Mouse (Mus musculus) T-helper 2 cell (primary cell): ENCODE measurements around the gene Snx11.
"Not testable (repeated sequence)": the region's sequence is repeated elsewhere in the genome, so short reads cannot be mapped to it uniquely, and the experiment has no call there.

Source experiments
- in situ Hi-C: fragments of 300-600 bp; cut with MboI, MseI; formaldehyde crosslinking; loops from one replicate; pipeline ENCODE4 v1.15.1; 2025; ENCODE audit warnings: high pct_unique_total_duplicates

The Snx11 gene

GRCm38 (mm10) chr11:96796081-96796480 lies 18.7 kb upstream of the Snx11 start:
- in situ Hi-C loops, result no loop called here

- in situ Hi-C loops, result no loop called here
These were observed 18.1 kb upstream of the Snx11 start for GRCm38 (mm10) chr11:96795491-96795890.

- in situ Hi-C loops, result no loop called here
These were observed 13.3 kb upstream of the Snx11 start for GRCm38 (mm10) chr11:96790681-96791080.

- in situ Hi-C loops, result no loop called here
These were observed 12.6 kb upstream of the Snx11 start for GRCm38 (mm10) chr11:96789990-96790389.

DNA sequence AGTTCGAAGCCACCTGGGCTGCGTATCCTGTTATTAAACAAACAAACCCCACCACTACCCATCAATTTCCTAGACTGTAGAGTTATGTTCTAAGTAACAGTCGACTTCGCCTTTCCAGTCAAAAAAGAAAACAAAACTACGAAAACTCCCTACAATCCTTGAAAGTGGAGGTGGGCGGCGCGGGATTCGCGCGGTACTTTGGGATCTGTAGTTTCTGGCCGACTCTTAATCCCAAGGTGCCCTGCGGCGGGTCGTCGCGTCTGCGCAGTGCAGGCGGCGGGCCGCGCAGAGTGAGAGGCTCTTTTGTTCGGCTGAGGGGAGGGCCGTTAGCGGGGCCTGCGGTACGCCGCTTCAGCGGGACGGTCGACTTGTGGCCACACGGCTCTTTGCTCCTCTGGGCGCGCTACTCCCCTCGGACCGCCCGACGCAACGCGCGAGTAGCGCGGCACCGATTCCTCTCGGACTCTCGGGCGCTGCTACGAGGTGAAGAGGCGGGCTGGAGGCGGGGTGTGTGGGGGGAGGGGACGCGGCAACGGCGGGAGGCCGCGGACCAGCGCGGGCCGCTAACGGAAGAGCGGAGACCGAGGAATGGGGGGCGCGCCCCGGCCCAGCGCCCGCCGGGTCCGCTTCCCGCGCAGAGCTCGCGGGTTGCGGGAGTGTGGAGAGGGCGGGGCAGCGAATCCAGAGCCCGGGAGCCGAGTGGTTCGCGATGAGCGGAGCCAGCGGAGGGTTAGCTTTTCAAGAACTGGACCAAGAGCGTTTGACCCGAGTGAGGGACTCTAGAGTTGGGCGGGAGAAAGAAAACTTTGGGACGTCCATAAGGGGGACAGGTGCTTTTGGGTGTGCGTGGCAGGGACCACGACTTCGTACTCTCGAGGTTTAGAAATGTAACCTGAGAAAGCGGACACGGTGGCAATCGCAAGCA lies 11.8 kb upstream of the Snx11 start, which contains the start of gene Cbx1:
Gene Cbx1 (plus strand): TSS at position 257 of the 925 bp plus-strand sequence.
- in situ Hi-C loops, result no loop called here

DNA sequence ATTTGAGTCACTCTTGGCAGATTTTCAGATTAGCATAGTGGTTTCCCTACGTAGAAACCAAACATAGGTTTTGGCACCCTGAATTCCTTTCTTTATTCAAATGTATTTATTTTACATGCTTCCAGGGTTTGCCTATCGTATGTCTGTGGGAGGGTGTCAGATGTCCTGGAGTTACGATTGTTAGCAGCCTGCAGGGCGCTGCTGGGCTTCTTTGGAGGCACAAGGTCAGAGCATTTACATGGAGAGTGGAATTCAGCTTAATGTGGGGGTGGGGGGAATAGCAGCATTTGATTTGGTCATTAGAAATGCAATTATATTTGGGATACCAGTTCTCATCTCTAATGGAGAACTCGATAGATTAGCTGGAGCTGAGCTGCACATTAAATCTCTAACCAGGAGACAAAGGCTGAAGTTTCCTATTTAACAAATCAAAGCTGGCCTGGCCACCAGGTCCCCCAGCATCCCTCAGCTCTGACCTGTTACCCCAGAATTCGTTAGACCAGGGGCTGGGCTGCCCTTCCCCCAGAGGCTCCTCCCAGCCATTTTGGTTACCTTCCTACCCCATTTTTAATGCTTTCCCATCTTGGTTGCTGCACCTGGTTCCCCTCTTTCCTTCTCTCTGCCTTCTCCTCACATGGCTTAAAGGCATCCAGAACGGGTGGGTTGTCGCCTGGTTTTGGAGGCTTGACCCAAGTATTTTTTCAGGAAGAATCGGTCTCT lies 9.5 kb upstream of the Snx11 start:
- in situ Hi-C loops, result no loop called here

DNA sequence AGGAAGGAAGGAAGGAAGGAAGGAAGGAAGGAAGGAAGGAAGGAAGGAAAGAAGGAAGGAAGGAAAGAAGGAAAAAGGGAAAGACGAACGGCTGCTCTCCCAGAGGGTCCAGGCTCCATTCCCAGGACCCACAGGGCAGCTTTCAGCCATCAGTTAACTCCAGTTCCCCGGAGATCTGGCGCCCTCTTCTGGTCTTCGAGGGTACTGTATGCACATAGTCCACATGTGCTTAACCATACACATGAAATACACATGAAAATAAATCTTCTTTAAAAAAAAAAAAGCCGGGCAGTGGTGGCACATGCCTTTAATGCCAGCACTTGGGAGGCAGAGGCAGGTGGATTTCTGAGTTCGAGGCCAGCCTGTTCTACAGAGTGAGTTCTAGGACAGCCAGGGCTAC lies 7.5 kb upstream of the Snx11 start:
- in situ Hi-C loops, result not testable (repeated sequence)

DNA sequence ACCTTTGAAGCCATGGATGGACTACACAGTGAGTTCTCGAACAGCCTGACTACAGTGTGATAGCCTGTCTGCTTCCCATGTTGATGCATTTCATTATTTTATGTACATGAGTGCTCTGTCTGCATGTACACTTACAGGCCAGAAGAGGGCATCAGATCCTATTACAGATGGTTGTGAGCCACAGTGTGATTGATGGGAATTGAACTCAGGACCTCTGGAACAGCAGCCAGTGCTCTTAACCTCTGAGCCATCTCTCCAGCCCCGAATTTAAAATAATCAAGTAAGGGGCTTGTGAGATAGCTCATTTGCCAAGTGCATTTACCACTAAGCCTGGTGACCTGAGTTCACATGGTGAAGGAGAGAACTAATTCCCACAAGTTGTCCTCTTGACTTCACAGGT lies 4.1 kb upstream of the Snx11 start:
- in situ Hi-C loops, result no loop called here

- in situ Hi-C loops, result no loop called here
These were observed 2.9 kb upstream of the Snx11 start for GRCm38 (mm10) chr11:96780306-96780705.

GRCm38 (mm10) chr11:96778061-96778627 lies 785 bp upstream of the Snx11 start:
- in situ Hi-C loops, result loop anchor here (5.0 kb wide), 1 partner anchor 84 kb away; no protein-coding TSS in a partner anchor

DNA sequence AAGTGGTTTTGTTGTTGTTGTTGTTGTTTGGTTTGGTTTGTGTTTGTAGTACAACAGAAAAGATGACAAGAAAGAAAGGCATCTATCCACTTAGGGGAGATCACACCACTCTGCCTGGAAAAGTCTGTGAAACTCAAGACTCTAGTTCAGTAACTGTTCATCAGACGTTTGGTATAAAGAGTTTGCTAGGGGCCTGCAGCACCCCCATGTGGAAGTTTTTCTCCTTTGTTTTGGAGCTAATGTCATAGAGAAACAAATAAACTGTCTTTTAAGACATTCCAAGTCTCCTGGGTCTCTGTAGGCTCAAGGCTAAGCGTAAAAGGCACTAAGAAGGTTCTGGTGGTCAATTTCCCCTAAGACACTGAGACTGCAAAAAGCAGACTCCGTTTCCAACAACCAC lies 1.3 kb downstream of the Snx11 start:
- in situ Hi-C loops, result loop anchor here (5.0 kb wide), 1 partner anchor 86 kb away; no protein-coding TSS in a partner anchor

DNA sequence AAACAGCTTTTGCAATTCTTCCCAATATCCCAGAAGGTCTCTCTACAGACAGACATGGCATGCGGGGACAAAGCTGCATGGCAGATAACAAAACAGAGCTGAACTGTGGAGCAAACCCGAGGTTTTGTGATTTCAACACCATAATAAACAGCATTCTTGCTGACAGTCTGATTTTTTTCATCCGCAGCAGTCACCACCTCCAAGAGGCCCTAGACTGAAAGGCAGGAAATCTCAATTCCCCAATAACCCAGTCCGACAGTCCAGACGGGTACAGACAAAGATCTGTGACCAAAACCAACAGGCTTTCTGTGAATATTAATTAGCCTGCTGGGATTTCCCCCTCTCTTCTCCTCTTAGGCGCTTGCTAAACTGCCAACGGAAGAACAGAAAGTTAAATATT lies 1.7 kb downstream of the Snx11 start:
- in situ Hi-C loops, result loop anchor here (5.0 kb wide), 1 partner anchor 87 kb away; no protein-coding TSS in a partner anchor

DNA sequence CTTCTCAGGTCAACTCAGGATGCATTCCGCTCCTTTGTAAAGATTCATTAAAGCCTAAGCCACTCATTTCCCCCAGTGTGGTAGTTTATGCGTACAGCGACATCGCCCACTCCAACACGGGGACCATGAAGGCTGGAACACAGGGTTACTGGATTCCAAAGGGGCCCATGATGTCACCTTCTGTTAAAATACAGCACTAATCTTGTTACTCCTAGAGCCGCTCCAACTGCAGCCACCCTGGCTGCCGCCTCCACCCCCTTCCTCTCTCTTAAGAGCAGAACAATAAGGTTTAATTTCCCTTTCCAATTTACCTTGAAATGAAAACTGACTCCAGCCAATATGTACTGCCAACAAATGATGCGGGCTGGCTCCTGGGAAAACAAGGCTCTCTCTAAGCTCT lies 2.3 kb downstream of the Snx11 start:
- in situ Hi-C loops, result loop anchor here (5.0 kb wide), 1 partner anchor 87 kb away; no protein-coding TSS in a partner anchor

DNA sequence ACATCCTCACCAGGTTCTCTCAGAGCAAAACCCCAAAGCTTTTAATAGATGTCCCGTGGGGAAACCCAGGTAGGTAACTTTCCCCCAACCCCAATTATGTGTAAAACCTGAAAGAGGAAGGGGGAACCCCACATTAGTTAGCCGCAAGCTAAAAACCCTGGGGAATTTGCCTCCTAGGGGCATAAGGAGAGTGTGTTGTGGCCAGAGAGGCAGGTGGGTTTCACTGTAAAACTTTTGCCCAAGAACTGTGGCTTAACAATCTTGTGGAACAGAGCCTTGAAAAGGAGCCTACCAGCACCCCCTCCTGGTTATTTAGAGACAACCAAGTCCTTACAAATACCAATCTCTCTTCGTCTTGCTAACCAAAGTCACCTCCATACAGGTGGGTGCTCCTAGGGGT lies 2.8 kb downstream of the Snx11 start:
- in situ Hi-C loops, result no loop called here

DNA sequence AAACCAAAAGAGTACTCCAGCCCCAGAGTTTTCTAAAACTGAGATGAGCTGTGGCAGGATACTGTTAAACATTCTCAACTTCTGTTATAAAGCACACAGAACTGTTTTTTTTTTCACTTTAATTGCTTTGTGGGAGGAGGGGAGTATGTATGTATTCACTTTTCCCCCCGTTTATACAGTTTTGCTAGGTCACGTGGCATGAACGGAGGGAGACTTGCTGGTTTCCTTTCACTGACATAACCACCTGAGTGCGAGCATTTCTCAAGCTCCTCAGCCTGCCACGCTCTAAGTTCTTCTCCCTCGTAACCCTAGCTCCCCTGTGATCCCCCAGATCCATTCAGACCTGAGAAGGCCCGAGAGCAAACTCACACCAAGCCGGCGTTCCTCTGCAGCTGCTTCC lies 4.9 kb downstream of the Snx11 start:
- in situ Hi-C loops, result no loop called here

DNA sequence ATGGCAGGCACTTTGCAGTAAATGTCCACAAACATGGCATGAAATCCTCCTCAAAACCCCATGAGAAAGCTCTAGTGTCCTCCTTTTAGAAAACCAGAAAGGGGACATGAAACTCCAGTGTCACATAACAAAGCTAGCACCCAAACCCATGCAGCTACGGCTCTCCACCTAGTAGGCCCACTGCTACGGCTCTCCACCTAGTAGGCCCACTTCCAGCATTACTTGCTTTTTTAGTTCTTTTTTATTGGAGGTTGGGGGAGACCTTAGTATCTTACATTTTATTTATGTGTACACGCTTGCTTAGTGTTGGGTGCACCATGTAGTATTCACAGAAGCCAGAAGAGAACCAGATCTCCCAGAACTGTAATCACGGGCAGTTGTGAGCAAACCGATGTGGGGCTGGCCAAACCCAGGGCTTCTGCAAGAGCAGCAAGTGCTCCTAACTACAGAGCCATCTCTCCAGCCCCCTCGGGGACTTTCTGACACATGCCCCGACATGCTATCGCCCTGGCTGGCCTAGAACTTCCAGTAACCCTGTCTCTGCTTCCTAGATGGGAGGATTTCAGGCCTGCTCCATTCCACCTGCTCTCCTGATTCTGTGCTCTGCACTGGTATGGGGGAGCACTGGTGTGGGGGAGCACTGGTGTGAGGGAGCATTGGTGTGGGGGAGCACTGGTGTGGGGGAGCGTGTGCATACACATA lies 5.9 kb downstream of the Snx11 start:
- in situ Hi-C loops, result no loop called here

GRCm38 (mm10) chr11:96768240-96768639 lies 9.1 kb downstream of the Snx11 start:
- in situ Hi-C loops, result no loop called here

DNA sequence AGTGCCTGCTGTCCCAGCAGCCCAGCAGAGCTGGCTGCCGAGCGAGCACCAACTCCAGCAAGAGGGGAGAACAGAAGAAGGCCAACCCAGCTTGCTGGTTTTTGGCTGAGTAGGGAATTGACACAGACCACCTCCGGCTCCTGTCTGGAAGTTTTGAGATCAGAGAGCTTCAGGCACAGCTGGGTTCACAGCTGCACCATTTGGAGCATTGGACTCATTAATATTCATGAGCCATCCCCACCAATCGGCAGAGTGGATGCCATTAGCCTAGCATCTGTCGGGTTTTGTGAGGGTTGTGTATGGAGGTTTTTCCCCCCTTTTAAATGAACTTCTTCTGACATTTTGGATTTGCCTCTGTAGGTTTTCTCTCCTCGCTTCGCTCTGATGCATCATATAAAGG lies 10.3 kb downstream of the Snx11 start:
- in situ Hi-C loops, result no loop called here

- in situ Hi-C loops, result no loop called here
These were observed 10.8 kb downstream of the Snx11 start for GRCm38 (mm10) chr11:96766555-96766954.

DNA sequence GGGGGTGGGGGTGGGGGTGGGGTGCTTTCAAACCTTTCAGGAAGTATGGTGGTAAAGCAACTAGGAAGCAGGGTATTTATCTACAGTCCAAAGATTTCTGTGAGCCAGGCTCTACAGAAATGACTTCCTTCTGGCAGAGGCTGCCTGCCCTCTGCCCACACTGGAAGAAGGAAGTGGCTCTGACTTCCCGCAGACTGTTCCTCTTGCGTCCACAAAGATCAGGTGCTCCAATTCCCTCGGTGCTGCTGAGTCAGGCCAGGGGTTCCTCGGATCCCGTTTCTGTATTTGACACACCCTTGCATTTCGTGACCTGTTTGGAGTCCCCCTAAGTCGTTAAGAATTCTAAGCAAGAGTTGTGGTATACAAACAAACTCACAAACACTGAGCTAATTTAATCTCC lies 11.7 kb downstream of the Snx11 start:
- in situ Hi-C loops, result no loop called here

GRCm38 (mm10) chr11:96764511-96765350 lies 12.6 kb downstream of the Snx11 start:
- in situ Hi-C loops, result no loop called here
